Mouse (Mus musculus) ES-E14 (cell line): ENCODE measurements around the gene Cbx2.

ENCODE experiments used
- CHD2 ChIP-seq: IDR thresholded peaks from 2 replicates; pipeline ENCODE4 v1.6.1; 2014; ENCODE audit warnings: mild to moderate bottlenecking, low read depth, low read length, inconsistent platforms
- HCFC1 ChIP-seq: IDR thresholded peaks from 2 replicates; pipeline ENCODE4 v1.6.1; 2012; ENCODE audit warnings: low read length, inconsistent platforms, borderline replicate concordance; ENCODE audit not compliant: insufficient read depth
- MAFK ChIP-seq: IDR thresholded peaks from 2 replicates; pipeline ENCODE4 v1.6.1; 2014; ENCODE audit warnings: mild to moderate bottlenecking, low read depth, low read length, inconsistent platforms; ENCODE audit not compliant: insufficient read depth
- ZC3H11A ChIP-seq: IDR thresholded peaks from 2 replicates; pipeline ENCODE4 v1.6.1; 2012; ENCODE audit warnings: low read depth, mild to moderate bottlenecking, inconsistent platforms, low read length, borderline replicate concordance
- ZNF384 ChIP-seq: IDR thresholded peaks from 2 replicates; pipeline ENCODE4 v1.6.1; 2012; ENCODE audit warnings: low read depth, low read length, inconsistent platforms

- TF ChIP-seq ZC3H11A (no peak), HCFC1 (no peak), MAFK (no peak), ZNF384 (no peak), CHD2 (no peak)
These were observed 35.6 kb downstream of the Cbx2 start for GRCm38 (mm10) chr11:119058041-119058995.
